Mouse (Mus musculus) urinary bladder, postnatal 14 days (tissue): ENCODE measurements at regions not wholly inside any gene's neighbourhood (a gene's known extent, or its start where the extent isn't known, plus 50 kb on each side); places are given as distances from the start of the nearest gene placed in this dataset.

ENCODE experiments used
- DNase-seq: peaks from one replicate; pipeline ENCODE4 v3.0.0; 2021; ENCODE audit warnings: low spot score

- no peak for DNase-seq
These were observed 70.5 kb downstream of the Apip start for GRCm38 (mm10) chr2:103143985-103144384.

- DNase-seq, result peak; percentile 76
These were observed 70.9 kb downstream of the Apip start for GRCm38 (mm10) chr2:103144420-103144819.

DNA sequence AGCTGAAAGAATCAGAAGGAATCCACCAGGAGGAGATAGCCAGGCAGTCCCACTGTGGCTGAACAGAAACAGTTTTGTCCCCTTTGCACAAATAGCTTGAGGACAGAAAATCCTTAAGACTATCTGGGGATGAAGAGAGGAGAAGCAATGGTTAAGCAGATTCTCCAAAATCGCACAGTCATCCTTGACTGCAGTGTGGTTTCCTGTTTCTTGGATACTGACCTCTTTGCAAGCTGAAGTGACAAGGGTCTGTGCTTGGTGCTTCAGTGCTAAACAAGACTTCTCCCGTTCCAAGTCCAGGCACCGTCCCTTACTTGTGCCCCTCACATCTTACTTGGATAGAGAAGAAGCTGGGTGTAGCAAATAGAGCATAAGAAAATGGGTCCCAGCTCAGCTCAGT lies 71.6 kb downstream of the Apip start:
- DNase-seq, result no peak

- DNase-seq, result no peak
These were observed 72.7 kb downstream of the Apip start for GRCm38 (mm10) chr2:103146132-103146531.

DNA sequence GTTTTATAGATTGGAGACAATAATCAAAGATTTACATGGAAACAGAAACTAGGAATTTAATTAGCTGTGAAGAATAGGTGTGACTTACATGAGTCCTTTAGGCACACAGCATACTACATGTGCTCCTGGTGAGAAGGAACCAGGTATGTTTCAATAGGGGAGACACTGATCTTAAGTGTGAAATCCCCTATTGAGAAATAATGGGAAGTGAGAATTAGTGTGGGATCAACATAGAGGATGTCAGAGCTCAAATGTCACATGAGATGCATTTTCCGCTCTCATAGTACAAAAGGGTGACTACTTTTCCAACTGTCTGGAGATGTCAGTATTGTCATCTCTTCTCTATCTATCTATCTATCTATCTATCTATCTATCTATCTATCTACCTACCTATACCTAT lies 79.8 kb downstream of the Apip start:
- no peak for DNase-seq

DNA sequence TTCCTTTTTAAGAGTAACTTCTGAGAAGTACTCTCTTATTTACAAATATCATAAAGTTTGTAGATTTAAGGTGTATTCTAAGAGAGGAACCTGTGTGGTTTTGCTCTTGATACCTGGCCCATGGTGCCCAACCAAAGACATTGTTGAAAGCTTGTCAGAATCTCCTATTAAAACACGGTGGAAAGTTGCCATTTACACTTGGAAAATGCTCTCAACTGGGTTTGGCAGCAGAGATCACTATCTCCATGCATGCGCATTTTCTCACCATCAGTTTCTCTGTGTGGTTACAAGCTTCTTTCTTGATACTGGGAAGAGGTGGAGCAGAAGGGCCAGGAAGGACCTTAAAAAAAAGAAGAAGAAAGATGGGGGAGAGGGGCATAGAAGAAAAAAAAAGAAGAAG lies 94.3 kb downstream of the Apip start:
- no peak for DNase-seq

DNA sequence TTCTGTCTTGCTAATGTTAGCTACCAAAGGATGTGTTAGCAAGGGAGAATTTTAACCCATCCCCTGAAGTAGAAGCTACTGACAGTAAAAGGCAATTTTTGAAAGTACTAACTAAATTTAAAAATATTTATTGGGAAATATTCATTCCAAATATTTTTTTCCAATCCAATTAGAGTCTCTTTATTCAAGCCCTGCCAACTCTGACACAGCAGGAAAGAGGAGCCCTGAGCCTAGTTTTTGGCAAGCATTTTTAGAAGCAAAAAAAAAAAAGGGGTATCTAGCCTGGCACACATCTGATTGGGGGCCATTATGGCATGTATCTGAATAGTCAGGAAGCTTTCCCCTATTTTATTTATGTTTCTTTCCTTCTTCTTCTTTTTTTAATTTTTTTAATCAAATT lies 94.8 kb downstream of the Apip start:
- no peak for DNase-seq

- no peak for DNase-seq
These were observed 103.9 kb downstream of the Apip start for GRCm38 (mm10) chr2:103177361-103177760.

DNA sequence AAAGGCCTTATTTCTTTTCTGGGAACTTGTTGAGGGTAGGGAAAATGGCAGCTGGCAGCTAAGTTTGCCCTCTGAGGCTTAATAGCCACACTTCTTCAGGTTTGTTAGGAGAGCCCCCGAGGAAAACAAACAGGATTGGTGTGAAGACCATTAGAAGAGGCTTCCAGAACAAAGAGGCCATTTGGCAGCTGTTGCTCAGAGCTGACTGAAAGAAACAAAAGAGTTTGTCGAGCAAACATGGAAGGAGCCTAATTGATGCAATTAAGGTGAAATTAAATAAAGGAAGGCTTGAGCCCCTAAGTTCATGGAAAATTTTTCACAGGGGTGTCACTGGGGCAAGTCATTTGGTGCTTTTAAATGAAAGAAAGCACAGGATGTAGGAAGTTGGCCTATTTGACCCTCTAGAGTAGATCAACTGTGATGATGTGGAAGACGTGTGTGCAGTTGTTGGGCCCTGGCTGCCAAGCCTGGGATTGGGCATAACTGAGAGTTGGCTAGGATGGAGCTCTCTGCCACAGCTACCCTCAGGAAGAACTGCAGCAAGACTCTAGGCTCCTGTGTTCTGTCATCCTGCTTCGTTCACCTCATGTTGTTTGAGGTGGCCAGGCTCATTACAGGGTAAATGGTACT lies 106.9 kb downstream of the Apip start:
- DNase-seq, result no peak

DNA sequence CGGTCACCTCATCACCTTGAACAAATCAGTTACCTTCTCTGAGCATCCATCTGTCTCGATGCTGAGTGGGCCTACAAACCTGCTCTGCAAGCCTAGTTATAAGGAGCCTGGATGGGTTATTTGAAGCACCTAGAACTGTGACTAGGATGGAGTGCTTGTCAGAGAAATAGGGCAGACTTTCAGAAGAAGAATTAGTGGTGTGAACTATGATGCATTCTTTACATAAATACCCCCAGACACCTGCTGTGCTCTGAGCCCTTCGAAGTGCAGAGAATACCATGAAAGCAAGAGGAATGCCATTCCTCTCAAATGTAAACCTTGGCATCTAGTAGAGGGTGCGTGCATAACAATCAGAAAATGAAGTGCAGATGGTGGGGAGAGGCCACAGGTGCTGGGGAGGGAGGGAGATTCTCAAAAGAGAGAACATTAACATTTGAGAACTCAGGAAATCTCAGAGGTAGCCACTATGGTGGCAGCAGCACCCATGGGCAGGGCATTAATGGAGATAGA lies 113.3 kb downstream of the Apip start:
- DNase-seq, result no peak

DNA sequence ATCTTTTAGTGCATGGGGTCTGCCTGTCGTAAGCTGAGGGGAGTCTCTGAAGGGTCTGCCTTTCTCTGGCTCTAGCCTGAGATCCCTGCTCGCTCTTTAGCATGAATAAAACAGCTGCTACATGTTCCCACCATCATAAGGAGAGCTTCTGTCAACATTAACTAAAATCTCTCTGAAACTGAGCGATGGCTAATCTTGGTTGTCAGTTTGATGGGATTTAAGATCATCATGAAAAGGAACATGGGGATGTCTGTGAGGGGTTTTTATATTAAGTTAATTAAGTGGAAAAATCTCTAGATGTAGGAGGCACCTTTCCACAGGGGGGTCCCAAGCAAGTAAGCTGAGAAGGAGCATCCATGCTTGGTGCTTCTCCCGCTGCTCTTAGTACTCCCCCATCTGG lies 110.5 kb downstream of the Ehf start:
- no peak for DNase-seq

DNA sequence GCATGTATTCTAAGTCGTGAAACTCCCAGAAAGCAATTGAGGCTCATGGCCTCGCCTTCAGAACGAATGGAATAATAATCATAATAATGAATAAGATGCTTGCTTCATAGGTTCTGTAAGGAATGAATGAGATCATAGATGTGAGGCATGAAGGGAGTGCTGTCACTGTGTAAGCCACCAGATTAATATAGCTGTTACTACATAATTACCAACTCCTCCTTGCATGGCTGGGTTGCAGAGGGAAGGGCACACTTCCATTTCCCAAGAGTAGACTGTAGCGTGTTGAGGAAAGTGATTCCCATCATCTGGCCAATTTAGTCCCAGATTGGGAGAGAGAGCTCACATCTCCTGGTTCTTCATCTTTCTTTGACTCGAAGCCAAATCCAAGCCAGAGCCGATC lies 102.8 kb downstream of the Ehf start:
- no peak for DNase-seq

GRCm38 (mm10) chr2:103205046-103205445 lies 98.0 kb downstream of the Ehf start:
- DNase-seq, result no peak

GRCm38 (mm10) chr2:103208370-103208769 lies 94.7 kb downstream of the Ehf start:
- DNase-seq, result no peak

GRCm38 (mm10) chr2:103209056-103209455 lies 94.0 kb downstream of the Ehf start:
- no peak for DNase-seq

- peak; percentile 57 for DNase-seq
These were observed 93.5 kb downstream of the Ehf start for GRCm38 (mm10) chr2:103209512-103209981.

GRCm38 (mm10) chr2:103211179-103211578 lies 91.9 kb downstream of the Ehf start:
- no peak for DNase-seq
